Mouse (Mus musculus): ENCODE measurements around the gene Ttk. TPM values are rescaled to one million over a fixed set of nuclear protein-coding genes. Genes with fewer than 3 reads are reported as not detected.
A peak's percentile ranks its signal among the peaks of the same experiment; 100 is the strongest.

Ttk gene
- polyA plus RNA-seq (2012; rRNA removed) (14.7 and 20.9 TPM in 2 replicates), polyA plus RNA-seq (2014; fragmentation: Nextera tagmentation; extraction: Ambion mirVana) (23.1 and 25.3 TPM in 2 replicates)

DNA sequence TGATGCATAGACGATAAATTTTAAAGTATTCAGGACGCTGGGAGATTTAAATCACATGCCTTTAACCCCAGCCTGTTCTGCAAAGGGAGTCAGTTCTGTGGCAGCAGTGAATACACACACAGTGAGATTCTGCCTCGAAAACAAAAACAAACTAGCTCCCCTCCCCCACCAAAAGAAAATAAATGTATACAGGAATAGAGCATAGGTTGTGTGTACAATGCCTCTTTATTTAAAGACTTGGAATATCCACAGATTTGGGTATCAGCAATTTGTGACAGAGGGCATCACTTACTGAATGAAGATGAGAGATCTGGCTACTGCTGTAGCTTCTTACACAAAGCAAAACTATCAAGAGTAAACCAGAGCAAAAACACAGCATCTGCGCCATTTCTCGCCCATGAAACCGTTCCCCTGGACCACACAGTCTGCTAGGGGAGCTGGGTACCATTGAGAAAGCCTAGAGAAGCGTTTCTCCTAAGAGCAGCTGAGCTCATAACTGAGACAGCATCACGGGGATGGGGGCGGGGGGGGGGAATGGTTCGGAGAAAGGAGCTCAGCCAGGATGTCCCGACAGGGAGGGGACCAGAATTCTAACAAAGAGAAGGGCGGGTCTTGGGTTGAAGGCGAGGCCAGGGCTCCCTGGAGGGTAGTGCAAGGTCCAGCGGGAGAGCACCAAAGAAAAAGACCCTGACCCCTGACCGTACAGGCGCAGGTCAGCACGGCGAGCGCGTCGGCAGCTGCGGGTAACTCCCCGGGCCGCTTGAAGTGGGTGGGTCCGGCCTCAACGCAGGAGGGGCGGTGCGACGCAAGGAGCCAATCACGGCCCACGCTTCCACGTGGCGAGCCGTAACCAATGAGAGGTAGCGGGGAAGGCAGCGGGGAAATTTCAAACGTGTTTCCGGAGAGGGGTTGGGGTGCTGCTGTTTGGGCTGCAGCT is at the start of gene Ttk:
TSS of gene Ttk (plus strand) at position 879 of the 937 bp plus-strand sequence.
- TF ChIP-seq POLR2A (IDR thresholded peaks at IDR 0.05; ENCODE audit: borderline replicate concordance, extremely low read depth, insufficient read depth, insufficient read length): peak; percentile 96
- peak within 1 kb of the TSS; percentile 86 for H3K4me3 ChIP-seq (replicated peaks; ENCODE audit: low read length)
- ATAC-seq (ENCODE audit: low FRiP score, low read depth) (peak; percentile 100), DNase-seq (ENCODE audit: low spot score) (peak; percentile 94)
- peak within 1 kb of the TSS; percentile 85 for H3K9ac ChIP-seq (ENCODE audit: low read depth, low read length, severe bottlenecking)
- H3K4me2 ChIP-seq (replicated peaks; ENCODE audit: low read depth, low read length, severe bottlenecking): peak within 1 kb of the TSS; percentile 71
- 3% methylated on average over 34 of the region's 38 CpGs for WGBS
- peaks cover 8% of the 10 kb centered on the region; the same call in 1 of the 2 replicates for H3K4me1 ChIP-seq (ENCODE audit: control insufficient read depth, insufficient read depth, low read length)
- no peaks in the 10 kb centered on the region for H3K9me3 ChIP-seq (ENCODE audit: control insufficient read depth, low read length)
- H3K27ac ChIP-seq (replicated peaks; ENCODE audit: low read depth, low read length): peak within 1 kb of the TSS; percentile 72
- H3K27me3 ChIP-seq (ENCODE audit: control insufficient read depth, insufficient read depth, low read length): no peaks in the 10 kb centered on the region
- no peaks in the 10 kb centered on the region for H3K36me3 ChIP-seq (ENCODE audit: control insufficient read depth, insufficient read depth, low read length)

DNA sequence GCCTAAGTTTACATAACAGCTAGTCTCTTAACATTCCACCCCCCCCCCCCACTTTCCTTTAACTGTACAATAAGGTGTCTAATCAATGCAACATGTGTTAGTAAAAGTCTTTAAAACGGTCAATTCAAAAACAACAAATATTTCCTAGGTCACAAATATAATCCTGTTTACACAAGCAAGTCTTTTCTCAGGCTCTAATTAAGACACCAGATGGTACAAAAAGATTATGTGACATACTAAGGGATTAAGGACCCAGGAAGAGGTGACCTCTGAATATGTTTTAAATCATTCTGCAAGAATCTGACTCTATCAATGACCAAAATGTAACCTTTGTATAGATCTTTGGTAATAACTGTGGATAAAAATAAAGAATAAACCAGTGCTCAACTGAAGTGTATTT is 49.0 kb upstream of the Ttk start:
- no peaks in the 10 kb centered on the region for H3K27me3 ChIP-seq (ENCODE audit: control insufficient read depth, insufficient read depth, low read length)
- no peak for TF ChIP-seq POLR2A (IDR thresholded peaks at IDR 0.05; ENCODE audit: borderline replicate concordance, extremely low read depth, insufficient read depth, insufficient read length)
- H3K4me3 ChIP-seq (replicated peaks; ENCODE audit: low read length): no peak overlapping the region
- H3K4me1 ChIP-seq (ENCODE audit: control insufficient read depth, insufficient read depth, low read length): no peaks in the 10 kb centered on the region
- H3K27ac ChIP-seq (replicated peaks; ENCODE audit: low read depth, low read length): no peak overlapping the region
- no peaks in the 10 kb centered on the region for H3K9me3 ChIP-seq (ENCODE audit: control insufficient read depth, low read length)
- peaks cover 8% of the 10 kb centered on the region; the same call in 1 of the 2 replicates for H3K36me3 ChIP-seq (ENCODE audit: control insufficient read depth, insufficient read depth, low read length)
- no peak for DNase-seq (ENCODE audit: low spot score)
- 44% methylated on average over 1 of the region's 1 CpGs for WGBS
- no peak overlapping the region for H3K4me2 ChIP-seq (replicated peaks; ENCODE audit: low read depth, low read length, severe bottlenecking)
- no peak for ATAC-seq (ENCODE audit: low FRiP score, low read depth)
- no peak overlapping the region for H3K9ac ChIP-seq (ENCODE audit: low read depth, low read length, severe bottlenecking)

DNA sequence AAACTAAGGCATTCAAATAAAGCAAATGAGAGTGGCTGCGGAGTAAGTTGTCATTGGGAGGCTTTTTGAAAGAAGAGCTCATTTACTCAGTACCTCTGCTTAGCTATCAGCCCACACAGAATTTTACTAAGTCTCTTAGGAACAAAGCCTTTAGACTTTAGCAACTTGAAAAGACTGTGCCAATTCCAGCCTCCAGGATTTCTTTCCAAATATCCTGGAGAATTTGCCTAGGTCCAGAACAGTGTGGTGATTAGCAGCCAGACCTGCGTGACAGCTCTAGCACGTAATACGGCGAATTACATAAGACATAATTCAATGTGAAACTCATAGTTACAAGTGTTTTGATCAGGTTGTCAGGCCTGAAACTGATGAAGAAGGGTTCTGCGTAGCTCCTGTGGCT is 45.2 kb upstream of the Ttk start:
- H3K4me2 ChIP-seq (replicated peaks; ENCODE audit: low read depth, low read length, severe bottlenecking): no peak overlapping the region
- no peaks in the 10 kb centered on the region for H3K4me1 ChIP-seq (ENCODE audit: control insufficient read depth, insufficient read depth, low read length)
- no peak for DNase-seq (ENCODE audit: low spot score)
- TF ChIP-seq POLR2A (IDR thresholded peaks at IDR 0.05; ENCODE audit: borderline replicate concordance, extremely low read depth, insufficient read depth, insufficient read length): no peak
- H3K27me3 ChIP-seq (ENCODE audit: control insufficient read depth, insufficient read depth, low read length): no peaks in the 10 kb centered on the region
- H3K36me3 ChIP-seq (ENCODE audit: control insufficient read depth, insufficient read depth, low read length): no peaks in the 10 kb centered on the region; the same call in 1 of the 2 replicates
- no peak for ATAC-seq (ENCODE audit: low FRiP score, low read depth)
- no peak overlapping the region for H3K9ac ChIP-seq (ENCODE audit: low read depth, low read length, severe bottlenecking)
- no peak overlapping the region for H3K27ac ChIP-seq (replicated peaks; ENCODE audit: low read depth, low read length)
- H3K4me3 ChIP-seq (replicated peaks; ENCODE audit: low read length): no peak overlapping the region
- no peaks in the 10 kb centered on the region for H3K9me3 ChIP-seq (ENCODE audit: control insufficient read depth, low read length)
- WGBS: 88% methylated on average over 6 of the region's 6 CpGs

DNA sequence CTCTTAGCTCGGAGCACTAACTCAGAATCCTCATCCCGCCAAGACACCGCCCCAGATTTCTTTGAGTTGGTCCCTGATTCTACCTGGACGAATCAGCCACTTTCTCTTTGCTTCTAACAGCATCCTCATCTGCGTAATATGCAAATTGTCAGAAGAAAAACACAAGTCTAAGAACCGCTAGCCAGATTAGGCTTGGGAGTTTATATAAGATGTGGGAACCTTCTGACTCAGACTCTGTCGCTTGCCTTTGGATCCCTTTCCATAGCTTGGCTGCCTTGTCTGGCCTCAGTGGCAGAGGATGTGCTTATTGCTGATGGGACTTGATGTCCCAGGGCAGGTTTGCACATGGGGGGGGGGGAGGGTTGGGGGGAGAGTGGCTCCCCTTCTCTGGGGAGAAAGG is 37.6 kb upstream of the Ttk start:
- Histone ChIP-seq H3K4me2 (replicated peaks; ENCODE audit: low read depth, low read length, severe bottlenecking) (no peak overlapping the region), H3K4me1 (ENCODE audit: control insufficient read depth, insufficient read depth, low read length) (no peaks in the 10 kb centered on the region), H3K27ac (replicated peaks; ENCODE audit: low read depth, low read length) (no peak overlapping the region), H3K9ac (ENCODE audit: low read depth, low read length, severe bottlenecking) (no peak overlapping the region), H3K4me3 (replicated peaks; ENCODE audit: low read length) (no peak overlapping the region), H3K27me3 (ENCODE audit: control insufficient read depth, insufficient read depth, low read length) (no peaks in the 10 kb centered on the region), H3K36me3 (ENCODE audit: control insufficient read depth, insufficient read depth, low read length) (no peaks in the 10 kb centered on the region), H3K9me3 (ENCODE audit: control insufficient read depth, low read length) (no peaks in the 10 kb centered on the region)
- DNase-seq (ENCODE audit: low spot score) (no peak), ATAC-seq (ENCODE audit: low FRiP score, low read depth) (no peak)
- 92% methylated on average over 7 of the region's 7 CpGs for WGBS
- no peak for TF ChIP-seq POLR2A (IDR thresholded peaks at IDR 0.05; ENCODE audit: borderline replicate concordance, extremely low read depth, insufficient read depth, insufficient read length)

DNA sequence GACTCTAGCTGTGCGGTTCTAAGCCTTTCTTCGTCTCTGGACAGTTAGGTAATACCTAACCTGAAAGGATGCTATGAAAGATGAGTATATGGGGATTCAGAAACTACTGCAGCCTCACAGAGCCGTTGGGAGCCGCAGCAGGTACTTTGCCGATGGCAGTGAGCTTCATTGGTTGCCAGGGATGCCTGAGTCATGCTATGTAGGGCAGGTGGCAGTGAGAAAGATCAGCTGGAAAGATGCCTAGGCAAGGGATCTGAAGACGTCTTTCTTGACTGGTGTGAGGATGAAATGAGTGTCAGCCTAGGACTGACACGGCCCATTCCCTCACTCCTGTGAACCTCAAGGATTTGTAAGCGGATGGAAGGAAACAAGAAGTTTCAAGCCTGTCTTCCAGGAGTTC is 36.6 kb upstream of the Ttk start:
- Histone ChIP-seq H3K4me3 (replicated peaks; ENCODE audit: low read length) (no peak overlapping the region), H3K4me2 (replicated peaks; ENCODE audit: low read depth, low read length, severe bottlenecking) (no peak overlapping the region), H3K27me3 (ENCODE audit: control insufficient read depth, insufficient read depth, low read length) (no peaks in the 10 kb centered on the region), H3K27ac (replicated peaks; ENCODE audit: low read depth, low read length) (no peak overlapping the region), H3K36me3 (ENCODE audit: control insufficient read depth, insufficient read depth, low read length) (no peaks in the 10 kb centered on the region), H3K9ac (ENCODE audit: low read depth, low read length, severe bottlenecking) (no peak overlapping the region), H3K4me1 (ENCODE audit: control insufficient read depth, insufficient read depth, low read length) (no peaks in the 10 kb centered on the region), H3K9me3 (ENCODE audit: control insufficient read depth, low read length) (no peaks in the 10 kb centered on the region)
- DNase-seq (ENCODE audit: low spot score) (no peak), ATAC-seq (ENCODE audit: low FRiP score, low read depth) (no peak)
- no peak for TF ChIP-seq POLR2A (IDR thresholded peaks at IDR 0.05; ENCODE audit: borderline replicate concordance, extremely low read depth, insufficient read depth, insufficient read length)
- WGBS: 85% methylated on average over 8 of the region's 8 CpGs

Measured in limb, embryonic 14.5 days (tissue).